Mouse (Mus musculus) brain, embryonic 14.5 days (tissue): ENCODE measurements at regions not wholly inside any gene's neighbourhood (a gene's known extent, or its start where the extent isn't known, plus 50 kb on each side); places are given as distances from the start of the nearest gene placed in this dataset.

Source experiments
- CTCF ChIP-seq: fragments of 200-500 bp; IDR thresholded peaks from 2 replicates; pipeline ENCODE4 v1.5.1; 2012; ENCODE audit warnings: inconsistent platforms, mild to moderate bottlenecking, moderate library complexity, borderline replicate concordance; ENCODE audit not compliant: insufficient read depth, insufficient read length; ENCODE audit errors: extremely low read depth
- POLR2A ChIP-seq: fragments of 200-500 bp; IDR thresholded peaks from 2 replicates; pipeline ENCODE4 v1.6.1; 2012; ENCODE audit warnings: mild to moderate bottlenecking, inconsistent platforms, borderline replicate concordance; ENCODE audit not compliant: poor library complexity, insufficient read depth, insufficient read length, severe bottlenecking; ENCODE audit errors: extremely low read depth

DNA sequence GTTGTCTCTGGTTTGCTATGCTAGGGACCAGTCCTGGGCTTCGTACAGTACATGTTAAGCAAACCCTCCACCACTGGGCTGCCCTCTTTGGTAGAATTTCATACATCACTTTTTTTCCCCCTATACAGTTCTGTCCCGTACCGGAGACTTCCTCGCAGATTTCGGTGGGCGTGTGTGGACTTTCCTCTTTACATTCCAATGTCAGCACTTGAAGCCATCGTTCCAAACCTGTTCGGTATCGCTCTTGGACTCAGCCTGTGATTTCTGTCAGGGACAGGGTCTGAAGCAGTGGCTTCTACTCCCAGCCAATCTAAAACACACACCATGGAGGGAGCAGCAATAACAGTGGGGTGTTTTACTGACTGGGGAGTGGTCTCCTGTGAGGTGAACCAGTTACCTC, 140.7 kb upstream of the Cnot2 start:
- no peak for TF ChIP-seq POLR2A
- TF ChIP-seq CTCF, result no peak
